Mouse (Mus musculus) limb, embryonic 11.5 days (tissue): ENCODE measurements around the gene Mt4. TPM values are rescaled to one million over a fixed set of nuclear protein-coding genes. Genes with fewer than 3 reads are reported as not detected.

Experiments
- ATAC-seq: fragments of 200-750 bp; cut with Nextera tagmentation; 2 replicates; pipeline ENCODE4 v1.8.0; 2017; ENCODE audit warnings: low read depth; ENCODE audit not compliant: insufficient number of reproducible peaks, low FRiP score, low TSS enrichment
- DNase-seq: peaks from one replicate; pipeline ENCODE4 v3.0.0-alpha.2; 2015; ENCODE audit warnings: low spot score
- H3K27ac ChIP-seq: fragments of 300-500 bp; sonication (generic); replicated peaks from 2 replicates; pipeline ENCODE4 v1.5.1; 2014; ENCODE audit warnings: low read depth, mild to moderate bottlenecking, low read length
- H3K27me3 ChIP-seq: fragments of 300-500 bp; sonication (generic); 2 replicates; pipeline ENCODE4 v1.6.1; 2014; ENCODE audit warnings: mild to moderate bottlenecking, low read length, mixed read lengths; ENCODE audit not compliant: control insufficient read depth, insufficient read depth
- H3K36me3 ChIP-seq: fragments of 300-500 bp; sonication (generic); 2 replicates; pipeline ENCODE4 v1.6.1; 2014; ENCODE audit warnings: mild to moderate bottlenecking, low read length, moderate library complexity, mixed read lengths; ENCODE audit not compliant: control insufficient read depth, insufficient read depth
- H3K4me1 ChIP-seq: fragments of 300-500 bp; sonication (generic); 2 replicates; pipeline ENCODE4 v1.6.1; 2014; ENCODE audit warnings: low read length, mixed read lengths; ENCODE audit not compliant: control insufficient read depth, insufficient read depth
- H3K4me2 ChIP-seq: fragments of 300-500 bp; sonication (generic); 2 replicates; pipeline ENCODE4 v1.6.1; 2014; ENCODE audit warnings: low read depth, mild to moderate bottlenecking, moderate library complexity; ENCODE audit not compliant: severe bottlenecking
- H3K4me3 ChIP-seq: fragments of 300-500 bp; sonication (generic); 2 replicates; pipeline ENCODE4 v1.5.1; 2014; ENCODE audit warnings: low read depth, low read length
- H3K9ac ChIP-seq: fragments of 300-500 bp; sonication (generic); 2 replicates; pipeline ENCODE4 v1.6.1; 2014; ENCODE audit warnings: mild to moderate bottlenecking, low read length
- H3K9me3 ChIP-seq: fragments of 300-500 bp; sonication (generic); 2 replicates; pipeline ENCODE4 v1.6.1; 2016; ENCODE audit warnings: low read length; ENCODE audit not compliant: control insufficient read depth
- WGBS: fragments of 180-500 bp; shearing (Covaris S2); extraction: QIAGEN DNeasy Blood & Tissue Kit; methylation state at CpG from one replicate; pipeline ENCODE4 v1.1.7; 2014; 5-methylcytosine and 5-hydroxymethylcytosine counted together
- polyA plus RNA-seq: library from polyadenylated mRNA; unstranded; fragments of >200 nt; fragmentation: Nextera tagmentation; extraction: Ambion mirVana; gene quantifications from 2 replicates; pipeline ENCODE4 v1.2.1, GENCODE M21; 2014

The Mt4 gene
- polyA plus RNA-seq: not detected in 2 replicates

DNA sequence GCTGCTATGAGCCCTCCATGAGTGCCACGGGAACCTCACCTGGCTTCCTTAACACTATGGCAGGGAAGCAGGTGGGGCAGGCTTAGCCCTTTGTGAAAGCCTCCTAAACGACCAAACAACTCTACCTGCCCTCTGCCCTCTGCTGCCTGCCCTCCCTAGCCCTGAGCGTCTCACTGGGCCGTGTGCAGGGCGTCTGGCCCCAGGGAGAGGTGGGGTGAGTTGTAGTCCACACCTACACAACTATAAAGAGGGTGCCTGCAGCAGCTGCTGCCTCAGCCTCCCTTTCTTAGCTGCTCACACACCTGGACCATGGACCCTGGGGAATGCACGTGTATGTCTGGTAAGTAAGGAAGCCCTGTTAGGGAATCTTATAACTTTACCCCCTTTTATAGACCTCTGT lies at the start of gene Mt4:
Mt4 (plus strand) TSS at position 265 of the 400 bp plus-strand sequence.
- ATAC-seq (no peak), DNase-seq (no peak)
- H3K4me2 ChIP-seq: no peak within 1 kb of the TSS
- H3K27me3 ChIP-seq: no peaks in the 10 kb centered on the region
- no peaks in the 10 kb centered on the region for H3K9me3 ChIP-seq
- 48% methylated on average over 6 of the region's 6 CpGs for WGBS
- no peaks in the 10 kb centered on the region for H3K36me3 ChIP-seq
- H3K4me3 ChIP-seq: no peak within 1 kb of the TSS
- no peak within 1 kb of the TSS for H3K9ac ChIP-seq
- H3K4me1 ChIP-seq: no peaks in the 10 kb centered on the region
- no peak within 1 kb of the TSS for H3K27ac ChIP-seq

DNA sequence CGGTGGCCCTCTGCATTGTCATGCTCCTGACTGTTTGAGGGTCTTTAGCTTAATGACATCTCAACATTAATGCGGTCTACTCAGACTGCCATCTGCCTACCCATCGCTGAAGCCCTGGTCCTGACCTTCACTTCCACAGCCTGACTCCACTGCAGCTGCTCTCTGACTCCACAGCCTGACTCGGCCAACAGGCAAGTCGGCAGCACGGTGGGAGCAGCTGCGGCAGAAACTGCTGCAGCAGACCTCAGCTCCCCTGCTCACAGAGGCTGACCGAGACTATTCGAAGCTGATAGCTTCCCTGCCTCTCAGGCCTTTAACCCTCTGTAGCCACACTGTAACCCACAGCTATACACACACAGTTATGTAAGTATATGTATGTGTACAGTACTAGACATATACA lies 49.0 kb upstream of the Mt4 start:
- Histone ChIP-seq H3K27me3 (no peaks in the 10 kb centered on the region), H3K9me3 (no peaks in the 10 kb centered on the region), H3K27ac (no peak overlapping the region), H3K9ac (no peak overlapping the region), H3K36me3 (no peaks in the 10 kb centered on the region), H3K4me3 (no peak overlapping the region), H3K4me1 (no peaks in the 10 kb centered on the region), H3K4me2 (no peak overlapping the region)
- WGBS: 86% methylated on average over 9 of the region's 9 CpGs
- DNase-seq (no peak), ATAC-seq (no peak)

DNA sequence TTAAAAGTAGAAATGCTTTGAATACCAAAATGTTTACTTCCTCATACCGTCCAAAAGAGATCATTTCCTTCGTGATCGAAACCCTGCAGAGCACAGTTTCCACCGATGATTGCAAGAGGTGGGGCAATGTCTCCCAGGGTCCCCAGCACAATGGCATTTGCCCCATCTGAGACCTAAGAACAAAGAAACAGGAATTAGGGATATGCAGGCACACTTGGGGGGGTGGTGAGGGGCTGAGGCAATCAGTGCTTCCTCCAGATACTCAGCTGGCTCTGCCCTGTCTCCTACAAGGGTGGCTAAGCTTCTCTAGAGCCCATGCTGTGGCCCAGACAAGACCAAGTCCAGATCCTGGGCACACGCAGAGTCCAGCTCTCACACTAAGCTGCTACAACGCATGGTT lies 47.3 kb upstream of the Mt4 start:
- no peak for ATAC-seq
- no peak overlapping the region for H3K27ac ChIP-seq
- H3K4me1 ChIP-seq: no peaks in the 10 kb centered on the region
- no peaks in the 10 kb centered on the region for H3K36me3 ChIP-seq
- no peaks in the 10 kb centered on the region for H3K9me3 ChIP-seq
- no peak overlapping the region for H3K4me3 ChIP-seq
- no peaks in the 10 kb centered on the region for H3K27me3 ChIP-seq
- no peak overlapping the region for H3K9ac ChIP-seq
- 75% methylated on average over 6 of the region's 6 CpGs for WGBS
- H3K4me2 ChIP-seq: no peak overlapping the region
- DNase-seq: no peak

DNA sequence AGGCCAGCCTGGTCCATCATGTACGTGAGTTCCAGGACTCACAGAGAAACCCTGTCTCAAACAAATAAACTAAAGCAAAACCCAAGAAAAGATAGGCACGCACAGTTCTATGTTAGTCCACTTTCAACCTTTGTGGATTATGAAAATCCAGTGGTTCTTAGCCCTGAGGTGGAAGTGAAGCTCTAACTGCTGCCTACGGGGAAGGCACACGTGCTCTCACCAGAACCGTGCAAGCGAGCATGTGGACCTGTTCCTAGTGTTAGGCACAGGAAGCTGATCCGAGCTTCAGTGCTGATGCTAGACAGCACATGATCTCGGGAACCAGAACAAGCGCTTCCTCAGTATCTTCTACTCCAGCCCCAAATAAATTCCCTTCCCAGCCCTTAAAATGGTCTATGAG lies 44.1 kb upstream of the Mt4 start:
- WGBS: 88% methylated on average over 9 of the region's 9 CpGs
- no peaks in the 10 kb centered on the region for H3K4me1 ChIP-seq
- DNase-seq: no peak

DNA sequence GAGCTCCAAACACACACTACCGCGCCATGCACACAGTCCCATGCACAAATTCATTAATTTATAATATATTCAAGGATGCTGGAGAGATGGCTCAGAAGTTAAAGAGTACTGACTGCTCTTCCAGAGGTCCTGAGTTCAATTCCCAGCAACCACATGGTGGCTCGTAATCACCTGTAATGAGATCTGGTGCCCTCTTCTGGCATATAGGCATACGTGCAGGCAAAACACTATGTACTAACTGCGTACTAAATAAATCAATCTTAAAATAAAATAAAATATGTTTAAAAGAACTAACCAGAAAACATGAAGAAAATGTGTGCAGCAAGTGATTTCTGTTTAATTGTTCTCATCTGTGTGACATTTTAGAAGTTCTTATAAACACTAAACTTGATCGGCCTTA lies 42.7 kb upstream of the Mt4 start:
- DNase-seq: no peak

More for the DNA sequence above, 44.1 kb upstream of the Mt4 start:
- Histone ChIP-seq H3K9me3 (no peaks in the 10 kb centered on the region), H3K9ac (no peak overlapping the region), H3K27ac (no peak overlapping the region), H3K36me3 (no peaks in the 10 kb centered on the region), H3K4me2 (no peak overlapping the region), H3K4me3 (no peak overlapping the region), H3K27me3 (no peaks in the 10 kb centered on the region)
- no peak for ATAC-seq

DNA sequence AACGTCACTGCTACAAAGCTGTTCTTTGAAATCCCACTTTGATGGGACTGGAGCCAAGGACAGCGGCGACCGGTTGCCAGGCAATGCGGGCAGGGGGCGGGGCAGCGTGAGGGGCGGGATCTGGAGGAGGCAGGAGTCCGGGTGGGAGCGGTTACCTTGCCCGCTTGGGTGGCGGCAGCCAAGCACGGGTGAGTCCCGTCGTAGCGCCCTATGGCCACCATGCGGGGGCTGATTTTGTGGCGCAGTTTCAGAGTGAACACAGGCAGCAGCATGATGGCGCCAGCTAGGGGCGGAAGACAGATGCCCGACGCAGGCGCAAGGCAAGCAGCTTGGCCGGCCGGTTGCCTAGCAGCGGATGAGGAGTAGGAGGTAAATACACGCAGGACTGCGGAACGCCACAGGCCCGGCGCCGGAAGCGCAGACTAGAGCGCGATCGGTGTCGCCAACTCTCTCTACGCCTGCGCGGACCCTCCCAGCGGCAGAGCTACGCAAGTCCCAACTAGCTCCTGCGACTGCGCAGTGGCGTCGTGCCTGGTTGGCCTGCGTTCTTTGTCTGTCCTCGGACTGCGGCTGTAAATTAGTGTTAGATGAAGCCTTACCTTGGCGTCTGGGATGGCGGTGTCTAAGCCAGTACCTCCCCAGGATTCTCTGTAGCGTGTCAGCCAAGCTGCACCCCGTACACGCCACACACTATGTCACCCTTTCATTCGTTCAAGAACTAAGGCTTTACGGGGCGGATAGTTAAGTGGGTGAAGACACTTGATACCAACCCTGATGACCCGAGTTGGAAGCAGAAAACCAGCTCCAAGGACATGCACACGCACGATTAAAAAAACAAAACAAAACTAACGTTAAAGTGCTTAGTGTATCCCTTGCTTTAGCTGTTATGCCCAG lies 38.7 kb upstream of the Mt4 start, which contains the start of gene Bbs2:
Bbs2 (minus strand) TSS at position 848 of the 894 bp plus-strand sequence.
- H3K27ac ChIP-seq: peak within 1 kb of the TSS; percentile 91
- H3K9me3 ChIP-seq: no peaks in the 10 kb centered on the region
- H3K4me3 ChIP-seq: peak within 1 kb of the TSS; percentile 60
- DNase-seq (peak; percentile 98), ATAC-seq (peak; percentile 99)
- no peaks in the 10 kb centered on the region for H3K36me3 ChIP-seq
- H3K4me1 ChIP-seq: no peaks in the 10 kb centered on the region
- H3K9ac ChIP-seq: peak within 1 kb of the TSS; percentile 72
- 2% methylated on average over 60 of the region's 61 CpGs for WGBS
- peak within 1 kb of the TSS; percentile 58 for H3K4me2 ChIP-seq
- no peaks in the 10 kb centered on the region for H3K27me3 ChIP-seq

More for the DNA sequence above, 42.7 kb upstream of the Mt4 start:
- ATAC-seq: no peak
- Histone ChIP-seq H3K36me3 (no peaks in the 10 kb centered on the region), H3K27me3 (no peaks in the 10 kb centered on the region), H3K4me3 (no peak overlapping the region), H3K9ac (no peak overlapping the region), H3K4me1 (no peaks in the 10 kb centered on the region), H3K4me2 (no peak overlapping the region), H3K9me3 (no peaks in the 10 kb centered on the region), H3K27ac (no peak overlapping the region)
- 82% methylated on average over 6 of the region's 6 CpGs for WGBS

DNA sequence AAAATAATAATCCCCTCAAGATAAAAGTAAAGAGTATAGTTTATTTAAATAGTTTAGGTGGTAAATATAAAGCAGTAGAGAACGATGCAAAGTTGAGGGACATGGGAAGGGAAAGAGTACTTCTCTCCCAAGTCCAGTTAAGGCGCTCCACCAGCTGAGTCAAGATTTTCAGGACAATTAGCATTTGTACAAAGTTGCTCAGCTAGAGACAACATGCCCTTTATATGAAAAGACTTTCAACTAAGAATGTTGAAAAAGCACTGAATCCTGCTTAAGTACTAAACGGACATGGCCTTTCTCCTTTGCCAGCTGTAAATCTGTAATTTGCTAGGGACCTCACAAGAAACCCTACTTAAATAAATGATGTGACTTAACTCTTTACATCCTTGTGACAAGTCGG lies 38.0 kb upstream of the Mt4 start:
- ATAC-seq (no peak), DNase-seq (peak; percentile 23)
- WGBS: 56% methylated on average over 4 of the region's 4 CpGs
- H3K4me3 ChIP-seq: peak overlapping the region; percentile 60; the same call in 1 of the 2 replicates
- no peaks in the 10 kb centered on the region for H3K36me3 ChIP-seq
- no peaks in the 10 kb centered on the region for H3K27me3 ChIP-seq
- peak overlapping the region; percentile 72 for H3K9ac ChIP-seq
- peak overlapping the region; percentile 91; the same call in 1 of the 2 replicates for H3K27ac ChIP-seq
- H3K4me1 ChIP-seq: no peaks in the 10 kb centered on the region
- H3K9me3 ChIP-seq: no peaks in the 10 kb centered on the region
- H3K4me2 ChIP-seq: peak overlapping the region; percentile 58; the same call in 1 of the 2 replicates

DNA sequence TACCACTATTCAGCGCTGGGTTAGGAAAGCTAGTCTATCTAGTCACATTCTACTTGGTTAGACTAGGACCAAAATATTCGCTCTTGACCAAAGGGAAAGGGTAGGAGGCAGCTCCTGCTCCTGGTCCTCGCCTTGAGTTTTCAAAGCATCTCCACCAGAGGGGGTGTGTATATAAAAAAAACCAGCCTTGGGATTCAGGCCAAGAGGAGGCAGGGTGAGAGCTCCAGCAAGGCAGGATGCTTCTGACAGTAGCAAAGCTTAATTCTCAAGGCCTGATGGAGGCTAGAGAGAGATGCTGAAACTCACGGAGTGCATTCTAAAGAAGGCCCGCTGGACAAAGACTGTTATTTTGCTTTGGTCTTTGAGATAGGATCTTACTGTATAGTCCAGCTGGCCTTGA lies 32.9 kb upstream of the Mt4 start:
- DNase-seq: no peak
- no peak for ATAC-seq
- no peaks in the 10 kb centered on the region for H3K36me3 ChIP-seq
- H3K4me3 ChIP-seq: no peak overlapping the region
- H3K9ac ChIP-seq: no peak overlapping the region
- no peaks in the 10 kb centered on the region for H3K27me3 ChIP-seq
- H3K9me3 ChIP-seq: no peaks in the 10 kb centered on the region
- 60% methylated on average over 5 of the region's 5 CpGs for WGBS
- no peak overlapping the region for H3K4me2 ChIP-seq
- no peak overlapping the region for H3K27ac ChIP-seq
- no peaks in the 10 kb centered on the region for H3K4me1 ChIP-seq
